Mouse (Mus musculus) erythroblast, embryonic 14.5 days (primary cell): ENCODE data around the gene Lhx9.

Experiments
- GATA1 ChIP-seq: IDR thresholded peaks from 2 replicates; pipeline ENCODE4 v1.6.1; 2012; ENCODE audit warnings: low read length, inconsistent platforms, mixed read lengths
- TAL1 ChIP-seq: IDR thresholded peaks from 3 replicates; pipeline ENCODE4 v1.6.1; 2012; ENCODE audit warnings: low read length, inconsistent platforms, mixed read lengths

GRCm38 (mm10) chr1:138822985-138823322 lies 25.4 kb downstream of the Lhx9 start:
- TF ChIP-seq GATA1 (no peak), TAL1 (no peak)
